Mouse (Mus musculus): ENCODE measurements around the gene Nfasc.
A peak's percentile ranks its signal among the peaks of the same experiment; 100 is the strongest.

Gene Nfasc

DNA sequence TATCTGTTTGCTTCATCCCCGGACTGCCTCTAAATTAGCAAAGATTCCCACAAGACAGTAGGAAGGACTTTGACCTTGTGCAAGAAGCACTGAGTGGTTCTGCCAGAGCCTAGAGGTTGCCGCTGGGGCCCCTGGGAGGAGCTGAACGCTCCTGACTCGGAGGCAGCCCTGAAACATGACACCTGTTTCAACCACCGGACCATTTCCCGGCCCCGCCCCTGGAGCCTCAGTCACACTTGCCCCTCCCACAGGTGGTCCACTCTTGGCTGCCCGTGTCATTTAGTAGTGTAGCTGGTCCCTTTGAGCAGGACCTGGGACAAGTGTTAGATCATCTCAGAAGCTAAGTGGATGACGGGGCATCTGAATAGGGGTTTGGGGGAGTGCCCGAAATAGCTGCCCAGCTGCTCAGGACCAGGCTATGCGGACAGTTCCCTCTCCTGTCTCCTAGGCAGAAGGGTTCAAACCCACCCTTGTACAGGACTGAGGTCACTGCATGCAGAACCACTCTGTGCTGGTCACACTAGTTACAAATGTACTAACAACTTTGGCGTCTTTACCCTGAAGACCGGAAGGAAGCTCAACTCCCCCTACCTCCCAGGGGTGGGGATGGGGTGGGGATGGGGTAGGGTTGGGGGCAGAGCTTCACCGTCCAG is 200.3 kb downstream of the Nfasc start:
- DNase-seq (ENCODE audit: low spot score in 2 of 2): no peak

DNA sequence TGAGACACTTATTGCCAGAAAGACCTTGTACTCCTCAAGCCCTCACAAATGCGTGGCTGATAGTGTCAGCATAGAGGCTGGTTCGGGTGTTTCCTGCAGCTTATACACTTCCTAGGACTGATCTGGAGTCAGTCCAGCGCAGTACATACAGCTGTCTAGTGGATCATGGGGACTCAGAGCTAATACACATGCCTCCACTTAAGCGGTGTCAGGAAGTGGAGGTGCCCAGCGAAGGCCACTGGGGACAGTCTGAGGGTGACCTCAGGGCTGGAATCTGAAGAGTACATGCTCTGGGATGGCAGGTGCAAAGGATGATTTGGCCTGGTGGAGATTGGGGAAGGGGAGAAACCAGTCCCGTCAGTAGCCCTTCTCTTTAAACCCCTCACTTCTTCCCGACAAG is 200.9 kb downstream of the Nfasc start:
- no peak for DNase-seq (ENCODE audit: low spot score in 2 of 2)

GRCm38 (mm10) chr1:132537736-132538135 is 203.9 kb downstream of the Nfasc start:
- DNase-seq (ENCODE audit: low spot score in 2 of 2): no peak

GRCm38 (mm10) chr1:132536416-132536815 is 205.2 kb downstream of the Nfasc start:
- no peak for DNase-seq (ENCODE audit: low spot score in 2 of 2)

DNA sequence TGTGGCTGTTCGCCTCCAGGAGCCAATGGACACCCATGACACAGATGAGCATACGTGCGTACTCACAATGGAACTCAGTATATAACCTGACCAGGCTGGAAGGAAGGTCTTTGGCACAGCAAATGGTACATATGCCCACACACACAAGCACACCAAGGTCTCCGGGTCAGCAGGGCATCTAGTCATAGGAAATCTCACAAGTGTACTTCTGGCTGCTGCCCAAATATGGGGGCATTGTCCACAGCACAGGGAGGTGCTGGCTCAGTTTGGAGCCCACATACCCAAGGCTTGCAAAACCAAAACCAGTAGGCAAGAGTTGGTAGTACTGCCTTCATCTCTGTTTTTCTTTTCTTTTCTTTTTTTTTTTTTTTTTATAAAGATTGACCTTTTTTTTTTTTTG is 206.1 kb downstream of the Nfasc start:
- DNase-seq (ENCODE audit: low spot score in 2 of 2): no peak

- DNase-seq (ENCODE audit: low spot score in 2 of 2): no peak
These were observed 207.8 kb downstream of the Nfasc start for GRCm38 (mm10) chr1:132533840-132534239.

GRCm38 (mm10) chr1:132532521-132532920 is 209.1 kb downstream of the Nfasc start:
- DNase-seq (ENCODE audit: low spot score in 2 of 2): no peak

DNA sequence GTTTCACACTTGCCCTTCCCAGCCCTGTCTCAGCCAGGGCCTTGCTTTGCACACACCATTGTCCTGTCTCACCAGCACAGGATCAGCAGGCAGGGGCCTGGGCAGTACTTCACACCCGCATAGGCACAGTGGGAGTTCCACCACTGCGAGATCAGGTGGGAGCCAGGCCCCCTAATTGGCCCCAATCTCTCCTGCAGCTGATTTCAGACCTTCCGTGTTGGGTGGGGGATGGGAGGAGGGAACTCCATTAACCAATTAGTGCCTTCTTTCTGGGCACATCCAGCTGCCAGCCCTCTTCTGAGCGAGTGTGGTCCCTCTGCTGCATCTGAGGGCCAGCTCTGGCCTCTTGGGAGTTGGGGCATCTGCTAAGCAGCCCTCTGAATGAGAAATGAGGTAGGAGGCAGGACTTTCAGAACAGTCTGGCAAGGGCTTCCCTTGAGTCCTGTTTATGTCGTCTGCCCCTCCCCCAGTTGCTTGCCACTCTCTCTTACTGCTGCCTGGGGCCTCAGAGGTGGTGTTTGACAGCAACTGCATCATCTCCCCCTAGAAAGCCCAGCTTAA is 210.9 kb downstream of the Nfasc start:
- DNase-seq (ENCODE audit: low spot score in 2 of 2): no peak

DNA sequence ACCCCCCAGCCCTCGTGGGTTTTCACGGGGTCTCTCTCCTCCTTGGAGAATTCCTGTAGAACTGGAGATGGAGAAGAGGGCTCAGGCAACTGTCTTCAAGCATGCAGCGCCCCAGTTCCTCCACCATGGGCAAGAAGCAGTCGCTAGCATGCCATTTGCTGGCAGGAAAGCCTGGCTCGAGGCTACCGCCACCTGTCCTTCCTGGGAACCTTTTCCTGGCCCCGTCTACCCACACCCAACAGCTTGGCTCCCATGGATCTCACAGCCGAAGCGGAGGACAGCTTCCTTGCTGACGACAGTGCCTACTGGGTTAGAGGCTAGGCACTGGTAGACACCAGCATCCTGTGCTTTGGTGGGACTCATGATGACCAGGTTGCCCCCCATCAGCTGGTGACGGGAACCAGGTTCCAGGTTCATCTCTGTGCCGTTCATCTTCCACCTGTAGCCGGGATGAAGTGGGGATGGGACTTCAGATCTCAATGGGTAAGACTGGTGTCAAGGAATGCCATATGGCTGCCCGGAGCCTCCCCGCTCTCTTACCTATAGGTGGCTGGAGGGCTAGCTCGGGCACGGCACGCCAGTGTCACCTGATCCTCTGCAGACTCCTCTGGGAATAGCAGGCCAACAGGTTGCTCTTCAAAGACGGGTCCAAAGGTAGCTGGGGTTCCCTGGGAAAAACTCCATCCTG is 212.8 kb downstream of the Nfasc start:
- no peak for DNase-seq (ENCODE audit: low spot score in 2 of 2)

DNA sequence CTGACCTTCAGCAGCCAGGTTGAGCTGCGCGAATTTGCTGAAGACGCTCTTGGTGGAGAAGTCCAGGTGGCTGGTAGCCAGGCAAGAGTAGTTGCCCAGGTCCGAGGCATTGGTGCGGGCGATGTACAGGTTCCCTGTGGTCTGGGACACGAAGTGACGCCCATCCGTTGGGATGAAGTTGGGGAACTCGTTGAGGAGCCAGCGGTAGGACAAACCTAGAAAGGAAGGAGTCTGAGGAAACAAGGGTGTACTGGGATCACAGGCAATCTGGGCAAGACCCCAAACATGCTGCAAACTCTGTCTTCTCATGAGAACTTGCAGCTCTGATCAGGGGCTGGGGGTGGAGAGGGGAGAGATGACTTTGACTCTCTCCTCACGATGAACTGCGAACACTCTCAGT is 213.5 kb downstream of the Nfasc start:
- no peak for DNase-seq (ENCODE audit: low spot score in 2 of 2)

DNA sequence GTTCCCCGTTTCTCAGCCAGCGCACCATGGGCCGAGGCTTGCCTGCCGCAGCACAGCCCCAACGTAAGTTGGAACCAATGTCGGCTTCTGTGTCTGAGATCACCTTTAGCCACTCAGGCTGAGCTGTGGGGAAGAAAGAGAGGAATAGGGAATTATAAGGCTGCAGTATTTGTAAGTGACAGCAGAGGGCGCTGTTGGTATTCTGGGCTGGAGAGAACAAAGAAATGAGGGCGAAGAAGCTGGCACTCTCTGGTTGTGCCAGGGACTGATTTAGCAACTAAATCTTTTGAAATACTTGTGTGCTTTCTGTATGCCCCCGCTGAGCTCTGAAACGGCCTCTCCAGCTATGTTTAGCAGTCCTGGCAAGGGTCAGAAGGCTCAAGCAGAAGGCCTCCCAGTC is 215.8 kb downstream of the Nfasc start:
- DNase-seq (ENCODE audit: low spot score in 2 of 2): peak in 1 of 2 experiments; percentile 45

- DNase-seq (ENCODE audit: low spot score in 2 of 2): no peak
These were observed 217.7 kb downstream of the Nfasc start for GRCm38 (mm10) chr1:132523920-132524319.

DNA sequence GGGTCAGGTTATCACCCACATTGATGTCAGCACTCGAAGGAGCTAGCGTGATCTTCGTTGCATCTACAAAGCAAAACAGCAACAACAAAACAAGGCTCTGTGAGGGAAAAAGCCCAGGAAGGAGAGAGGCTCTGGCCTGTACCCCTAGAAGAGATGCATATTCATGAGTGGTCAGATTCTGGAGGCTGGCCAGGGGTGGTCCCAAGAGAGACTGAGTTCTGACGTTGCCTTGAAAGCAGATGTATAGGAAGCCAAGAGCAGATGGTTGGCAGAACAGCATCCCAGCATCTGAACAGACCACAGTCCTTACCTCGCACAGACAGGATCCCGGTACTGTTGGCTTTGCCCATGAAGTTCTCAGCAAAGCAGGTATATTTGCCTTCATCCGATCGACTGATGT is 218.5 kb downstream of the Nfasc start:
- no peak for DNase-seq (ENCODE audit: low spot score in 2 of 2)

DNA sequence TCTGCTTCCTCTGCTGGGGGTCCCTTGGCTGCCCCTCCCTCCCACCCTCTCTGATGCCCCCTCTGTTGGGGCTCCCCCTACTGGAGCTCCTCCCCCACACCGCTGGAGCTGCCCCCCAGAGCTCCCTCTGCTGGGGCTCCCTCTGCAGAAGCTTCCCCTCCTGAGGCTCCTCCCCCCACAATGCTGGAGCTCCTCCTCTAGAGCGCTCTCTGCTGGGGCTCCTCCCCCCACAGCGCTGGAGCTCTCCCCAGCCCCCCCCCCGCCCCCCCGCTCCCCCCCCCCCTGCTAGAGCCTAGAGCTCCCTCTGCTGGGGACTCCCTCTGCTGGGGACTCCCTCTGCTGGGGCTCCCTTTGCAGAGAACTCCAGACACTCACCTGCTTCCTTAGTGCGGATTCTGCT is 220.8 kb downstream of the Nfasc start:
- DNase-seq (ENCODE audit: low spot score in 2 of 2): peak; percentile 14 to 35

GRCm38 (mm10) chr1:132519734-132520133 is 221.9 kb downstream of the Nfasc start:
- DNase-seq (ENCODE audit: low spot score in 2 of 2): no peak

DNA sequence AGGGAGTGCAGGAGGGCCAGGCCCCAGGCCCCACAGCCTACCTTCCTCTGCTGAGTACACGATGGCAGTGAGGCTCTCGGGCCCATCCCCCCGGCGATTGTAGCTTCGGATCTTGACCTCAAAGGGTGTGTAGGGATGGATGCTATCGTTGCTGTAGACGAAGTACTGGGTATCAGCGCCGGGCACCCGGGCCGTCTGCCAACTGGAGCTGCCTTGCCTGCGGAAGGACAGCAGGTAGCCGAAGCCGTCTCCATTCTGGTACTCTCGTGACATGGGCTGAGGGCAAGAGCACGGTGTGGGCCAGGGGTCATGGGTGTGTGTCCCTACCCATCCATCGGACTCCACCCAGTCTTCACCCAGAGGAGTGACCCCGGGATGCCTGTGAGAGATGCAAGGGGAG is 223.0 kb downstream of the Nfasc start:
- DNase-seq (ENCODE audit: low spot score in 2 of 2): no peak

DNA sequence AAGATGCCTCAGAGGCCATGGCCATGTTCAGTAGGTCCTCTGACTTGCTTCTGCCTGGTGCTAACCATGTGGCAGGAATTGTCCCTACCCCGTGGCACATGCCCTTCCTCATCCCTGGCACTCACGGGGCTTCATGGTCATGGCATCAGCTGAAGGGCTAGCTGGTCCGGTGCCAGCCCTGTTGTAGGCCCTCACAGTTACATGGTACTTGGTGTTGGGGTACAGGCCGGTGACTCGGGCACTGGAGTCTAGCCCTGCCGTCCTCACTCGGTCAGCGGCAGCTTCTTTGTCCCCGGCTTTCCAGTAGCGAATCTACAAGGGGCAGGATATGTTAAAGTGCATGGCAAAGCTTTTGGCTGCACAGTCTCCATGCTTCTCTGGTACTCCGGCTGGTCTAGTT is 224.8 kb downstream of the Nfasc start:
- no peak for DNase-seq (ENCODE audit: low spot score in 2 of 2)

DNA sequence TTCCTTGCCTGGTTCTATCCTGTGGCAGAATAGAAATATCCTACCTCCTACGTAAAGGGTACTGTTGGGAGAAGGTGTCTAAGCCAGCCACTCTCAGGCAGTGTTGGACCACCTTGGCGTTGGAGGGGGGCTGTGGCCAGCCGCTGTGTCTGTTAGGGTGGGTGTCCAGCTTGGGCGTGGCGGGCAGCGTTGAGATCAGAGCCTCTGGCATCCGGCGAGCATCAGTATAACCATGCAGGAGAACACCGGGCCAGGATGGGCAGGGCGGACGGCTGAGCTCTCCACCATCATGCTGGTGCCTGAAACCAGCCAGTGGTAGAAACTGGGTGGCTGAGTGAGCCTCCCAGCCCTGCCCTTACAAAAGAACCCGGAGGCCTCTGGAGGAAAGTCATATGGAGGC is 226.3 kb downstream of the Nfasc start:
- no peak for DNase-seq (ENCODE audit: low spot score in 2 of 2)

All from heart, adult 9 months (tissue).